Mouse (Mus musculus) liver, embryonic 14.5 days (tissue): ENCODE data around the gene Prelp.

ENCODE experiments used
- CTCF ChIP-seq: IDR thresholded peaks from 2 replicates; pipeline ENCODE4 v1.5.1; 2016; ENCODE audit warnings: antibody characterized with exemption, low read depth, control low read depth
- EP300 ChIP-seq: IDR thresholded peaks from 2 replicates; pipeline ENCODE4 v1.6.1; 2016; ENCODE audit warnings: antibody characterized with exemption, low read depth

DNA sequence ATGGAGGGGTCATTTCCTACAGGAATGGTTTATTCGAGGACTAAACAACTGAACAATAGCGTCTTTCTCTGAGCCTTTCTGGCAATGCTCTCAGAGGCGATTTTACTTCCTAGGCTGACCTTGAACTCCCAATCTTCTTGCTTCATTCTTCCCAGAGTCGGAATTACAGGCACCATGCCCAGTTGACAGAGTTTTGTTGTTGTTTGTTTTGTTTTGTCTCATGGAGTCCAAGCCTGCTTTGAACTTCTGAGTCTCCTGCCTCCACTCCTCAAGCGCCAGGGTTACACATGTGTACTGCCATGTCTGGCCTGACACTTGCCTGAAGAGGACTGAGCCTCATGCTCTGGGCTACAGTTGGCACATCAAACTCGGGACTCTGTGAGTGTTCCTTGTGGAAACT, 8.2 kb downstream of the Prelp start:
- TF ChIP-seq EP300, result no peak
- no peak for TF ChIP-seq CTCF
